Mouse (Mus musculus) heart, adult 2 months (tissue): ENCODE results near the gene Pou2af1.

Experiments used
- CTCF ChIP-seq: fragments of 200-600 bp; IDR thresholded peaks from 2 replicates; pipeline ENCODE4 v1.8.1; 2022; ENCODE audit warnings: antibody characterized with exemption, mild to moderate bottlenecking, moderate library complexity
- POLR2A ChIP-seq: fragments of 200-500 bp; IDR thresholded peaks from 2 replicates; pipeline ENCODE4 v1.6.1; 2011; ENCODE audit warnings: mild to moderate bottlenecking, low read depth, low read length, control low read depth; ENCODE audit not compliant: insufficient read depth

- TF ChIP-seq POLR2A (no peak), CTCF (no peak)
These were observed 18.7 kb upstream of the Pou2af1 start for GRCm38 (mm10) chr9:51194790-51195189.
